Mouse (Mus musculus) heart, embryonic 14.5 days (tissue): ENCODE measurements around the gene Cntnap5a. TPM values are rescaled to one million over a fixed set of nuclear protein-coding genes. Genes with fewer than 3 reads are reported as not detected.
"Not testable (repeated sequence)": the region's sequence is repeated elsewhere in the genome, so short reads cannot be mapped to it uniquely, and the experiment has no call there.

Experiments used
- ATAC-seq: fragments of 200-750 bp; cut with Nextera tagmentation; 2 replicates; pipeline ENCODE4 v1.8.0; 2017; ENCODE audit warnings: low read depth, moderate TSS enrichment; ENCODE audit not compliant: insufficient number of reproducible peaks, insufficient read depth, low FRiP score
- H3K27ac ChIP-seq, 2 experiments: fragments of 200-500 bp in 1 of 2; fragments of 300-500 bp in 1 of 2; sonication (generic) in 1 of 2; replicated peaks in 1 of 2; 2 replicates each; pipeline ENCODE4 v1.5.1; 2012 to 2014; ENCODE audit warnings: low read depth in 2 of 2, low read length in 2 of 2, control low read depth in 1 of 2, mild to moderate bottlenecking in 1 of 2, mixed read lengths in 1 of 2; ENCODE audit not compliant: control insufficient read depth in 1 of 2, insufficient read depth in 1 of 2
- H3K27me3 ChIP-seq: fragments of 300-500 bp; sonication (generic); 2 replicates; pipeline ENCODE4 v1.6.1; 2014; ENCODE audit warnings: mild to moderate bottlenecking, low read length, control low read depth; ENCODE audit not compliant: control insufficient read depth, insufficient read depth
- H3K36me3 ChIP-seq: fragments of 300-500 bp; sonication (generic); 2 replicates; pipeline ENCODE4 v1.6.1; 2014; ENCODE audit warnings: mild to moderate bottlenecking, control low read depth, low read length, mixed read lengths; ENCODE audit not compliant: control insufficient read depth, insufficient read depth
- H3K4me1 ChIP-seq, 2 experiments: fragments of 200-500 bp in 1 of 2; fragments of 300-500 bp in 1 of 2; sonication (generic) in 1 of 2; 2 replicates each; pipeline ENCODE4 v1.6.1; 2012 to 2014; ENCODE audit warnings: low read length in 2 of 2, control low read depth in 1 of 2, mixed read lengths in 1 of 2; ENCODE audit not compliant: control insufficient read depth in 2 of 2, insufficient read depth in 2 of 2
- H3K4me2 ChIP-seq: fragments of 300-500 bp; sonication (generic); 2 replicates; pipeline ENCODE4 v1.6.1; 2014; ENCODE audit warnings: mild to moderate bottlenecking, low read length
- H3K4me3 ChIP-seq, 2 experiments: fragments of 200-500 bp in 1 of 2; fragments of 300-500 bp in 1 of 2; sonication (generic) in 1 of 2; 2 replicates each; pipeline ENCODE4 v1.5.1; 2012 to 2014; ENCODE audit warnings: low read length in 2 of 2, mild to moderate bottlenecking in 2 of 2, control low read depth in 1 of 2, low read depth in 1 of 2, moderate library complexity in 1 of 2; ENCODE audit not compliant: control insufficient read depth in 1 of 2, insufficient read depth in 1 of 2
- H3K9ac ChIP-seq: fragments of 300-500 bp; sonication (generic); 2 replicates; pipeline ENCODE4 v1.6.1; 2014; ENCODE audit warnings: mild to moderate bottlenecking, low read length
- H3K9me3 ChIP-seq: fragments of 300-500 bp; sonication (generic); 2 replicates; pipeline ENCODE4 v1.6.1; 2016; ENCODE audit warnings: low read length, control low read depth; ENCODE audit not compliant: control insufficient read depth
- WGBS: fragments of 180-500 bp; shearing (Covaris S2); extraction: QIAGEN DNeasy Blood & Tissue Kit; methylation state at CpG from one replicate; pipeline ENCODE4 v1.1.7; 2014; 5-methylcytosine and 5-hydroxymethylcytosine counted together
- polyA plus RNA-seq: library from polyadenylated mRNA; unstranded; fragments of >200 nt; fragmentation: Nextera tagmentation; extraction: Ambion mirVana; gene quantifications from 2 replicates; pipeline ENCODE4 v1.2.1, GENCODE M21; 2014

Gene Cntnap5a
- polyA plus RNA-seq, 1 experiment from 2014 or later = not detected

DNA sequence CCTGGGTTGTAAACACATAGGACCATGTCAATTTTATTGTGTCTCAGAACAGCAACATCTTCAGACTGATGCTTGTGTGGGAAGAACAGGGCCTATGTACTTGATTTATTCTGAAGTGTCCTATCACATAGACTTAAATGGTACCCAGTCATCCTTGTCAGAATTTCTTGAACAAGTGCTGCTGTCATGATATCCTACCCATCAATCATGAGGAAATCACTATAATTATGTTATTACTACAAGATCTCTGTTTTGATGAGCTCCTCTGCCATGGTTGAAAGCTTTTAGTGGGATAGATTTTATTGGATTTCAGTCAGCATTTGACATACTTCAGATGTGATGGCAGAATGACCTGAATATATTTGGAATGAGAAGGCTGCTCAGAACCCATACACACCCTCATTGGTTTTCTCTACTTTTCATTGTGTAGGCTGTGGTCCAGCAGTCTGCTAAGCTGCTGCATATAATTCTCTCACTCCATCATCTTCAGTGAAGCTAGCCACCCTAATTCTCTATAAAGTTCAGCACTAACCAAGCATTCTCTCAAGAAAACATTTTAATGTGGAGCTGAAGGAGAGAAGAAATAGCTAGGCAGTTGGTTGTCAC, 465.3 kb downstream of the Cntnap5a start:
- H3K9ac ChIP-seq = no peak overlapping the region
- no peaks in the 10 kb centered on the region for H3K9me3 ChIP-seq
- H3K27me3 ChIP-seq = no peaks in the 10 kb centered on the region
- H3K27ac ChIP-seq = no peak overlapping the region
- no peak for ATAC-seq
- H3K4me2 ChIP-seq = no peak overlapping the region
- H3K4me1 ChIP-seq = no peaks in the 10 kb centered on the region
- H3K4me3 ChIP-seq = no peak overlapping the region
- no peaks in the 10 kb centered on the region for H3K36me3 ChIP-seq

GRCm38 (mm10) chr1:116184471-116184870, 499.9 kb downstream of the Cntnap5a start:
- H3K9me3 ChIP-seq = no peaks in the 10 kb centered on the region
- no peak overlapping the region for H3K9ac ChIP-seq
- no peak overlapping the region for H3K4me2 ChIP-seq
- H3K4me1 ChIP-seq = no peaks in the 10 kb centered on the region
- no peaks in the 10 kb centered on the region for H3K36me3 ChIP-seq
- no peak for ATAC-seq
- WGBS = 82% methylated on average over 2 of the region's 2 CpGs
- H3K27ac ChIP-seq = no peak overlapping the region
- no peaks in the 10 kb centered on the region for H3K27me3 ChIP-seq
- no peak overlapping the region for H3K4me3 ChIP-seq

DNA sequence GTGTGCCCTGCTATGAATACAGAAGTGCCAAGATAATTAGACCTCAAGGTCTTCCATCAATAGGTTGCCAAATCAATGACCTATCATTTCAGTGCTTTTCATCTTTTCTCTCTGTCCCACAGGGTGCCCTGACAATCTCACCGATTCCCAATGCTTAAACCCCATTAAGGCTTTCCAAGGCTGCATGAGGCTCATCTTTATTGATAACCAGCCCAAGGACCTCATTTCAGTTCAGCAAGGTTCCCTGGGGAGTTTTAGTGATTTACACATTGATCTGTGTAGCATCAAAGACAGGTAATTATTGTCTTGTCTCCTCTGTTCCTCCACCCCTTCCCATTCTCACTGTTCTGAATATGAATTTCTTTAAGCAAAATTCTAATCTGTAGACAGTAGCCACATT, 503.6 kb downstream of the Cntnap5a start:
- not testable (repeated sequence) for H3K36me3 ChIP-seq, H3K9ac ChIP-seq, H3K4me1 ChIP-seq, H3K27ac ChIP-seq, H3K27me3 ChIP-seq, H3K4me3 ChIP-seq, ATAC-seq, H3K4me2 ChIP-seq, H3K9me3 ChIP-seq
- 64% methylated on average over 1 of the region's 1 CpGs for WGBS

DNA sequence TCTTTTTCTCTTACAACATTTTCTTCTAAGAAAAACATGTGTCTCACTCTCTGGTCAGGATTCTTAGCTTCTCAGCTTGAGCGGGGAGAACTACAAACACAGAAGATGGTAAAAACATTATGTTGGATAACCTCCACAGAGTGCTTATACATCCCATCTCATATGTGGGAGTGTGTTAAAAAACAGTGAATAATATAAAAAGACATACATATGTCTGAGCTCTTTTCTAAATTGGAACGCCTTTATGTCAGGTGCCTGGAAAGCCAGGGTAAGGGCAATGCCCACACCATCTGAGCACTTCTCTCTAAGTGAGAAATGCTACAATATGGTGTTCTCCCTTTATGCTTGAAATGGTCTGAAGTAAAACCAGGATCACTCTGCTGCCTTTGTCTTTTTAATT, 507.7 kb downstream of the Cntnap5a start:
- Histone ChIP-seq H3K4me3 (no peak overlapping the region), H3K4me1 (no peaks in the 10 kb centered on the region), H3K9ac (no peak overlapping the region), H3K27me3 (no peaks in the 10 kb centered on the region), H3K9me3 (no peaks in the 10 kb centered on the region), H3K27ac (no peak overlapping the region), H3K36me3 (no peaks in the 10 kb centered on the region), H3K4me2 (no peak overlapping the region)
- 87% methylated on average over 2 of the region's 2 CpGs for WGBS
- ATAC-seq = no peak

GRCm38 (mm10) chr1:116216883-116217282, 532.3 kb downstream of the Cntnap5a start:
- no peak overlapping the region for H3K4me3 ChIP-seq
- H3K9me3 ChIP-seq = no peaks in the 10 kb centered on the region
- no peak overlapping the region for H3K9ac ChIP-seq
- no peaks in the 10 kb centered on the region for H3K36me3 ChIP-seq
- no peaks in the 10 kb centered on the region for H3K4me1 ChIP-seq
- H3K27ac ChIP-seq = no peak overlapping the region
- H3K4me2 ChIP-seq = no peak overlapping the region
- ATAC-seq = no peak
- no peaks in the 10 kb centered on the region for H3K27me3 ChIP-seq

- no peak for ATAC-seq
- Histone ChIP-seq H3K4me3 (no peak overlapping the region), H3K36me3 (no peaks in the 10 kb centered on the region)
These were observed 556.0 kb downstream of the Cntnap5a start for GRCm38 (mm10) chr1:116240538-116240937.

GRCm38 (mm10) chr1:116243856-116244255, 559.3 kb downstream of the Cntnap5a start:
- Histone ChIP-seq H3K27me3 (no peaks in the 10 kb centered on the region), H3K9ac (no peak overlapping the region), H3K27ac (no peak overlapping the region), H3K9me3 (no peaks in the 10 kb centered on the region), H3K4me1 (no peaks in the 10 kb centered on the region), H3K4me3 (no peak overlapping the region), H3K4me2 (no peak overlapping the region), H3K36me3 (no peaks in the 10 kb centered on the region)
- ATAC-seq = no peak
- WGBS = 87% methylated on average over 2 of the region's 2 CpGs

More at GRCm38 (mm10) chr1:116240538-116240937, 556.0 kb downstream of the Cntnap5a start:
- Histone ChIP-seq H3K27me3 (no peaks in the 10 kb centered on the region), H3K9me3 (no peaks in the 10 kb centered on the region), H3K27ac (no peak overlapping the region), H3K4me1 (no peaks in the 10 kb centered on the region), H3K4me2 (no peak overlapping the region), H3K9ac (no peak overlapping the region)

- no peak overlapping the region for H3K4me3 ChIP-seq
- no peaks in the 10 kb centered on the region for H3K36me3 ChIP-seq
- H3K27ac ChIP-seq = no peak overlapping the region
- no peaks in the 10 kb centered on the region for H3K4me1 ChIP-seq
- no peak for ATAC-seq
- no peak overlapping the region for H3K4me2 ChIP-seq
- no peak overlapping the region for H3K9ac ChIP-seq
- H3K9me3 ChIP-seq = no peaks in the 10 kb centered on the region
- no peaks in the 10 kb centered on the region for H3K27me3 ChIP-seq
These were observed 596.6 kb downstream of the Cntnap5a start for GRCm38 (mm10) chr1:116281144-116281543.
